Mouse (Mus musculus): Measurements from ENCODE around the gene Fam169a. TPM values are rescaled to one million over a fixed set of nuclear protein-coding genes. Genes with fewer than 3 reads are reported as not detected.
"Not testable (repeated sequence)": the region's sequence is repeated elsewhere in the genome, so short reads cannot be mapped to it uniquely, and the experiment has no call there.

Fam169a gene
- total RNA-seq, 2 experiments from 2014 or later, result 51.9 to 53.1 TPM

- DNase-seq (ENCODE audit: low spot score in 2 of 2), result no peak
Measured at GRCm38 (mm10) chr13:97077556-97077955, 10.5 kb downstream of the Fam169a start.

GRCm38 (mm10) chr13:97080201-97080600, 13.1 kb downstream of the Fam169a start:
- DNase-seq (ENCODE audit: low spot score in 2 of 2), result no peak

GRCm38 (mm10) chr13:97080615-97081014, 13.5 kb downstream of the Fam169a start:
- no peak for DNase-seq (ENCODE audit: low spot score in 2 of 2)

DNA sequence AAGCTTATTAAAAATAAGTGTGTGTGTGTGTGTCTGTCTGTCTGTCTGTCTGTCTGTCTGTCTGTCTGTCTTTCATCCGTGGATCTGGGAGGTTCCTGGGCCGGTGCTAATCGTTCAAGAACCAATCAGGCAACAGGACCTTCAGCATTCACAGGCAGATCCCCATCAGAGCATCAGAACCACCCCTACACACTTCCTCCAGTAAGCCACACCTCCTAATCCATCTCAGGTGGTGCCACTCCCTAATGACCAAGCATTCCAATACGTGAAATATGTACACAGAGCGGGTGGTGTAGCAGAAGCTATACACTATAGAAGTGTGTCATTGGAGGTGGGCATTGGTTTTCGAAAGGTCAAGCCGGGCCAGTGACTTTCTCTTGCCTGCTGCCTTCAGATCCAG, 15.3 kb downstream of the Fam169a start:
- no peak for DNase-seq (ENCODE audit: low spot score in 2 of 2)

DNA sequence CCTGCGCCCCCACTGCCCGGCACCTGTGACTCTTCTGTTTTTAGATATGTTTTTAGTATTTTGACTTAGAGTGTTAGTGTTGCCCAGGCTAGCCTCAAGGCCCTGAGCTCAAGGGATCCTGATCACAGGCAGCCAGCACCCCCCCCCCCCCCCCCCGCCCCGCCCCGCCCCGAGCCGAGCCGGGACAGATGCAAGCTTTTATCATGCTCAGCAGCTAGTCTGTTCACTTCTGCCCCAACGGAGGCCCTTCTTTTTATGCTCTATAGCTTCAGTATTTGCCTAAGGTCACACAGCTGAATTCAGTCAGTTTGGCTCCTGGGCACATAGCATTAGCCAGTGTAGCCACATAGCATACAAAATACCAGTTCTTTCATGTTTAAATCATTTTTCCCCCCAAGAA, 19.2 kb downstream of the Fam169a start:
- no peak for DNase-seq (ENCODE audit: low spot score in 2 of 2)

DNA sequence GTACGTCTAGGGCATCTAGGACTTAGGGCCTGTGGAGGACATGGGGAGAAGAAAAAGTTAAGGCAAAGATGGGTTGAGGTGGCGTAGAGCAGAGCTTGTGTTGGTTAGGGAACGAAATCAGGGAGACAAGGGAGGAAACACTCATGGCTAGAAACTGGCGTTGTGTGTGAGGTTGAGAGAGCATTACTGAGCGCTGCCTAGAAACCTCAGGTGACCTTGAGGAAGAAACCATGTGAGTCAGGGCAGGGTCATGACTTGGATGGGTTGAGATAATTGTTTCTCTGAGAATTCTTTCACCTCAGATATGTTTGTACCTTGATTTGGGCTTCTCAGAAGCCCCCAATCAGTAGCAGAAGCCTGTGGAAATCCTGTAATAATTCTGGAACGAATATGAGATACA, 20.3 kb downstream of the Fam169a start:
- no peak for DNase-seq (ENCODE audit: low spot score in 2 of 2)

- DNase-seq (ENCODE audit: low spot score in 2 of 2), result no peak
Measured at GRCm38 (mm10) chr13:97088183-97088582, 21.1 kb downstream of the Fam169a start.

- no peak for DNase-seq (ENCODE audit: low spot score in 2 of 2)
Measured at GRCm38 (mm10) chr13:97095726-97096125, 28.6 kb downstream of the Fam169a start.

- DNase-seq (ENCODE audit: low spot score in 2 of 2), result peak; percentile 65 to 67
Measured at GRCm38 (mm10) chr13:97099187-97099852, 32.2 kb downstream of the Fam169a start, which contains the start of gene Gm6169. TSS of gene Gm6169 (minus strand) at chr13:97099237.

DNA sequence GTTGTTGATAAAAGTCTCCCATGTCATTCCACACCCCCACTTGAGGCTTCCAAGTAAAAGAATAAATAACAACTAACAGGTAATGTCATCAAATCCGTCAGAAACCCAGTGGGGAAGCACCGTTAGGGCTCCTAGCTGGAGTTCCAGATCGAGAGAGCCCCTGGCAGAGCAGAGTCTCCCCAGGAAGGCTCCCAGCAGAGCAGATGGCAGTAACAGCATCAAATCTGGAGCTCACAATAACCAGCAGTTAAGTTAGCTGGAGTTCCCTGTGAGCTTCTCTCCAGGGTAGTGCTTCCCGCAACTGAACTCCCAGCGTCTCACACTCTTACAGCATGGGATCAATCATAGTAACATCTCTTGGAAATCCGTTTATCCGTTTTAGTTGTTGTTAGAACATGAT, 37.9 kb downstream of the Fam169a start:
- no peak for DNase-seq (ENCODE audit: low spot score in 2 of 2)

DNA sequence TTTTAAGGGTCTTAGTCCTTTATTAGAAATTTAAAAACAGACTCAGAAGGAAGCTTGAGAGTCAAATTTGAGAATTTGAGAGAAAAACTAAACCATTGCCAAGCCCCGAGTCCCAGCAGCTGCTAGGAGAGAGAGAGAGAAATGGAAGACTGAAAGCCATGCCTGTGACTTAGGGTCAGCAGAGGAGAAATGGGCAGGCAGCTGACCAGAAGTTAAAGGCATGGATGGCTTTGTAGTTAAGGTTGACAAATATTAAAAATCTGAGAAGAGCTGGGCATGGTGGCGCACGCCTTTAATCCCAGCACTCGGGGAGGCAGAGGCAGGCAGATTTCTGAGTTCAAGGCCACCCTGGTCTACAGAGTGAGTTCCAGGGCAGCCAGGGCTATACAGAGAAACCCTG, 40.6 kb downstream of the Fam169a start:
- not testable (repeated sequence) for DNase-seq (ENCODE audit: low spot score in 2 of 2)

- DNase-seq (ENCODE audit: low spot score in 2 of 2), result no peak
Measured at GRCm38 (mm10) chr13:97109046-97109445, 42.0 kb downstream of the Fam169a start.

DNA sequence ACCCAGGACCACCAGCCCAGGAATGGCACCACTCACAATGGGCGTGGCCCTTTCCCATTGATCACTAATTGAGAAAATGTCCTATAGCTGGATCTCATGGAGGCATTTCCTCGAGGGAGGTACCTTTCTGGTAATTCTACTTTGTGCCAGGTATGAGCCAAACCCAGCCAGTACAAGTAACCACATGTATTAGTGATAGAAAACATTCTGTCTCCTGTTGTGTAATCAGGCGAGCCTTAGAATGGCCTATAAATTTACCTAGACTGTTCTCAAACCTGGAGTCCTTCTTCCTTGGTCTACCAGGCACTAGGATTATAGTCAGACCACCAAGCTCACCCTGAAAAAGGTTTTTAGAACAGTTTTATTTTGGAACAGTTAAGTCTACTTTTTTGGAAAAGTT, 54.3 kb downstream of the Fam169a start:
- no peak for DNase-seq (ENCODE audit: low spot score in 2 of 2)

DNA sequence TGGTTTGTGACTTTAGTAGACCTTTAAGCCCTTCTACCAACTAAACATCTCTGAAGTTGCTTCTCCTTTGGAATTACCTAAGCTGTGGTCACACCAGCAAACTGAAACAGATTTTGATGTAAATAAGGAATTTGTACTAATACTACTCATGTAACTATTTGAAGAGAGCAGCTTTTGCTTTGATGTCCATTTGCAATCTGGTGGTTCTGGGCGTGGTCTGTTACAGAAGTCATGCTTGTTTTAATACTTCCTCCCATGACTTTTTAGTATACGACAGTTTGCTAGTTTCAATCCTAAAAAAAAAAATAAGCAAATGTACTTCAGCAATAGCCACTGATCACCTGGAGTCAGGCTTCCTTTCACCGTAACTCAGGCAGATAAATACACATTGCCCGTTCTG, 62.6 kb downstream of the Fam169a start:
- not testable (repeated sequence) for DNase-seq (ENCODE audit: low spot score in 2 of 2)

- DNase-seq (ENCODE audit: low spot score in 2 of 2), result not testable (repeated sequence)
Measured at GRCm38 (mm10) chr13:97130413-97130812, 63.3 kb downstream of the Fam169a start.

DNA sequence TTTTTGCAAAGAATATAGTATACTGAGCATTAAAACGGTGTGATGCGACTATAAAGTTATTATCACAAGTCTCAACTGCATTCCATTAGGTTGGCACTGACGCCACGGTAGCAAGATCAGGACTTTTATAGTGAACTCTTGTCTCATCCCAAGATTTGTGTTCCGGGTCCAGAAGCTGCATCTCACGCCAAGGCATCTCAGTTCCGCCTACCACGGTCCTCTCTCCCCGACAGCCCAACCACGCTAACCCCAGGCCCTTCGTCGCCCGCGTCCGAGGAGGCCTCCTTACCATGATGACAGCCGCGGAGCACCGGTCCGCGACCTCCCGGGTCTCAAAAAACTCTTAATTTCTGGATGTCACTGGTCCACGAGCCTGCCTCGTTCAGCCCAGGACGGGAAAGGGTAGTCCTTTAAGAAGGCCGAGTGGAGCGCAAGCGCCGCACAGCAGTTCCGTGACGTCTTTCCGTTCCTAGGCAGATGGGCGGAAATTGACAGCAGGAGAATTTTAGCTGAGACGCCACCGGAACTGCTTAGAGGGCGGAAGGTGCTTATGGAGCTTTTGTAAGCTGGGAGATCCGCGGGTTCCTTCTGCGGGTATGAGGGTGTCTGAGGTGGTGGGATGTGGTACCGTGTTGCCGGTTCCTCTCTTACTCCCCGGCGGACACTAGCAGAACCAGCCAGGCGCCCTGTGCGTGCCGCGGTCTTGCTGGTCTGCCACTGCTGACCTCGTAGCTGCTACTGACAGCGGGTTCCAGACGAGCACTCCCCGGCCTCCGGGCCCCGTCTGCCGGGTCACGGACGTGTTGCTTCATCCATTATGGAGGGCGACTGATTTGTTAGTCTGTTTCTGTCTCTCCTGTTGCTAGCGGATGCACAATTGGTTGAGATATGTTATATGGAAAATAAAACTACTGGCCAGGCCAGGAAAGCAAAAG, 70.6 kb downstream of the Fam169a start, which contains the start of the genes Gfm2 and Nsa2:
TSS of gene Gfm2 (plus strand) at position 472 of the 935 bp plus-strand sequence.
TSS of gene Nsa2 (minus strand) at position 472 of the 935 bp plus-strand sequence.
- peak; percentile 87 to 91 for DNase-seq (ENCODE audit: low spot score in 2 of 2)

DNA sequence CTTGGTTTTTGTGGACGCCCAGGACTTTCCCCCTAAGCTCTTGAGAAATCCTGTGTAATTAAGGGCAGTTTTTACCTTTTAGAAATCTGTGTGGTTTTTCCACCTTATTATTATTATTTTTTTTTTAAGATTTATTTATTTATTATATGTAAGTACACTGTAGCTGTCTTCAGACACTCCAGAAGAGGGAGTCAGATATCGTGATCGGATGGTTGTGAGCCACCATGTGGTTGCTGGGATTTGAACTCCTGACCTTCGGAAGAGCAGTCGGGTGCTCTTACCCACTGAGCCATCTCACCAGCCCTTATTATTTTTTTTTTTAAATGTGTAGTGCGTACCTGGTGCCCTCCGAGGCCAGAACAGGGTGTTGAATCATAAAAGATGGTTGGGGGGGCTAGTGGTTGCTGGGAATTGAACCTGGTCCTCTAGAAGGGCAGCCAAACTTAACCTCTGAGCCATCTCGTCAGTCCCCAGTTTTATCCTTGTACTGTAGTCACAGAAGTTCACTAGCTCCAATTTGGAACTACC, 71.4 kb downstream of the Fam169a start:
- DNase-seq (ENCODE audit: low spot score in 2 of 2), result not testable (repeated sequence)

- DNase-seq (ENCODE audit: low spot score in 2 of 2), result no peak
Measured at GRCm38 (mm10) chr13:97142321-97142720, 75.2 kb downstream of the Fam169a start.

GRCm38 (mm10) chr13:97145834-97146233, 78.7 kb downstream of the Fam169a start:
- peak in 1 of 2 experiments; percentile 50 for DNase-seq (ENCODE audit: low spot score in 2 of 2)

- DNase-seq (ENCODE audit: low spot score in 2 of 2), result no peak
Measured at GRCm38 (mm10) chr13:97175520-97176264, 108.6 kb downstream of the Fam169a start.

DNA sequence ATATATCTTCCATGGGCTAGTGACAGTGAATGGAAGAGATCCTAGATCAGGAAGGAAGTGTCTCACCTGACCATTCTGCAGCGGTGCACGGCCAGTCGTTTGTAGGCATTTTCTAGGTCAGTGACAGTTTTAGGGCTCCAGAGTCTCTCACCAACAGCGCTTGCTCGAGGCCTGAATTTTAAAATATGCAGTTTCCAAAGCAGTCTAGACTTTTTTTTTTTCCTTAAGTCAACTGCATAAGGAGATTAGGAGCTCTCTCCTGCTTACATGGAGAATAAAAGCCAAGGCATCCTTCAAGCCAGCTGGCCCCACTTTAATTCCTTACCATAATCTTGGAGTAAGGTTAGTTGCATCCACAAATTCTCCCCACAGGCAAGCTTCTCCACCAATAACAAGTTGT, 109.6 kb downstream of the Fam169a start:
- no peak for DNase-seq (ENCODE audit: low spot score in 2 of 2)
